Mouse (Mus musculus) myocyte (in vitro differentiated cells): ENCODE data around the gene Zfhx3.

Experiments
- E2F4 ChIP-seq: IDR thresholded peaks from one replicate; pipeline ENCODE4 v1.6.1; 2011; ENCODE audit warnings: mild to moderate bottlenecking, control low read depth, moderate library complexity; ENCODE audit not compliant: insufficient read depth
- POLR2A ChIP-seq: IDR thresholded peaks from one replicate; pipeline ENCODE4 v1.6.1; 2011; ENCODE audit warnings: low read depth, mild to moderate bottlenecking, control low read depth, moderate library complexity; ENCODE audit not compliant: insufficient read length
- USF1 ChIP-seq: IDR thresholded peaks from one replicate; pipeline ENCODE4 v1.6.1; 2011; ENCODE audit warnings: low read depth, mild to moderate bottlenecking, control low read depth, moderate library complexity

- no peak for TF ChIP-seq E2F4
- no peak for TF ChIP-seq POLR2A
- no peak for TF ChIP-seq USF1
Measured at GRCm38 (mm10) chr8:108595721-108596495, 653.5 kb downstream of the Zfhx3 start.
